Mouse (Mus musculus): ENCODE measurements around the gene AC124108.1. TPM values are rescaled to one million over a fixed set of nuclear protein-coding genes. Genes with fewer than 3 reads are reported as not detected.

Gene AC124108.1
- polyA plus RNA-seq, 1 experiment from 2014 or later = 1.1 TPM

DNA sequence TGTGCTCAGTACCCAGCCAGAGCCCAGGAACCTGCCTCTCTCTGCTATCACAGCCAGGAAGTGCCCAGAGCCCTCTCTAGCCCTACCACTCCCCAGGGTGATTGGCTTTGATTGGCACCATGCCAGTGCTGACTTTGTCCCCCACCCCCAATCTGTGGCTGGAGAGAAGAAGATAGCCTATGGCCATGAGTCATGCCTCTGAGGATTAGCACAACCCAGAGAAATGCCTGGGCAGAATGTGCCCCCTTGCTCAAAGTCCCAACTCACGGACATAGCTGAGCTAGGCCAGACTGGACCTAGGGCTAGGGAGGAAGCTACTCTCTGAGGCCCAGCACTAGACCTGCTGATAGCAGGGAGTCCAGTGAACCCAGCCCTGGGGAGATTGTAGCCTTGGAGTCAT is 41.1 kb upstream of the AC124108.1 start:
- Histone ChIP-seq H3K27me3 (ENCODE audit: control insufficient read depth, insufficient read depth, low read length) (no peaks in the 10 kb centered on the region), H3K4me2 (ENCODE audit: low read depth, severe bottlenecking) (no peak overlapping the region), H3K4me1 (ENCODE audit: control insufficient read depth, insufficient read depth, low read length) (peaks cover 4% of the 10 kb centered on the region; the same call in 1 of the 2 replicates), H3K4me3 (ENCODE audit: low read depth, low read length) (no peak overlapping the region), H3K36me3 (ENCODE audit: control insufficient read depth, insufficient read depth, low read length) (no peaks in the 10 kb centered on the region), H3K27ac (replicated peaks; ENCODE audit: low read depth, low read length) (no peak overlapping the region), H3K9ac (ENCODE audit: low read length) (no peak overlapping the region), H3K9me3 (ENCODE audit: control insufficient read depth, low read length) (no peaks in the 10 kb centered on the region)
- WGBS = 69% methylated on average over 1 of the region's 1 CpGs
- DNase-seq (ENCODE audit: low spot score) (no peak), ATAC-seq (ENCODE audit: insufficient number of reproducible peaks, low FRiP score, low TSS enrichment, low read depth) (no peak)

- WGBS = 71% methylated on average over 15 of the region's 15 CpGs
- Histone ChIP-seq H3K27ac (replicated peaks; ENCODE audit: low read depth, low read length) (no peak overlapping the region), H3K4me3 (ENCODE audit: low read depth, low read length) (no peak overlapping the region), H3K9me3 (ENCODE audit: control insufficient read depth, low read length) (no peaks in the 10 kb centered on the region), H3K9ac (ENCODE audit: low read length) (no peak overlapping the region), H3K4me1 (ENCODE audit: control insufficient read depth, insufficient read depth, low read length) (peaks cover 4% of the 10 kb centered on the region; the same call in 1 of the 2 replicates), H3K36me3 (ENCODE audit: control insufficient read depth, insufficient read depth, low read length) (no peaks in the 10 kb centered on the region), H3K27me3 (ENCODE audit: control insufficient read depth, insufficient read depth, low read length) (no peaks in the 10 kb centered on the region), H3K4me2 (ENCODE audit: low read depth, severe bottlenecking) (no peak overlapping the region)
- no peak for ATAC-seq (ENCODE audit: insufficient number of reproducible peaks, low FRiP score, low TSS enrichment, low read depth)
- DNase-seq (ENCODE audit: low spot score) = no peak
Observed at GRCm38 (mm10) chr1:132150817-132151601, 40.2 kb upstream of the AC124108.1 start.

DNA sequence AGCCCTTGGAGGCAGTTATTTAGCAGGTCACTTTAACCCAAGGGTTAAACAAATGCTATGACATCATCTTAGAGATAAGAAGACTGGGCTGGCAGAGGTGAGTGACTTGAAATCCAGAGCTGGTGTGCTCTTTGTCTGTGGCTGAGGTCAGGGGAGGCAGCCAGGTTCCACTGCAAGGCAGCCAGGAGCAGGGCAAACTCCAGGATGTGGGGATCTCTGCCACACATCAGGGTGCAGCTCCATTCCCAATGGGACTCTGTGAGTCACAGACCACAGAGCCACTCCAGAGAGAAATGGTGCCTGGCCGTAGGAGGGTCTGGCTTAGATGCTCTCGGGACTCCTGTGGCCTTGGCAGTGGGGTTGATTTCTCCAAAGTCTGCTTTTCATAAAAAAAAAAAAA is 39.3 kb upstream of the AC124108.1 start:
- WGBS = 48% methylated on average over 2 of the region's 2 CpGs

GRCm38 (mm10) chr1:132153086-132153690 is 38.1 kb upstream of the AC124108.1 start:
- Histone ChIP-seq H3K4me2 (ENCODE audit: low read depth, severe bottlenecking) (no peak overlapping the region), H3K4me3 (ENCODE audit: low read depth, low read length) (no peak overlapping the region)
- 32% methylated on average over 15 of the region's 15 CpGs for WGBS

More for the DNA sequence above, 39.3 kb upstream of the AC124108.1 start:
- no peak overlapping the region for H3K4me2 ChIP-seq (ENCODE audit: low read depth, severe bottlenecking)
- no peaks in the 10 kb centered on the region for H3K9me3 ChIP-seq (ENCODE audit: control insufficient read depth, low read length)
- no peak overlapping the region for H3K9ac ChIP-seq (ENCODE audit: low read length)
- H3K27me3 ChIP-seq (ENCODE audit: control insufficient read depth, insufficient read depth, low read length) = no peaks in the 10 kb centered on the region
- ATAC-seq (ENCODE audit: insufficient number of reproducible peaks, low FRiP score, low TSS enrichment, low read depth) = no peak
- H3K36me3 ChIP-seq (ENCODE audit: control insufficient read depth, insufficient read depth, low read length) = no peaks in the 10 kb centered on the region
- no peak overlapping the region for H3K27ac ChIP-seq (replicated peaks; ENCODE audit: low read depth, low read length)
- no peak overlapping the region for H3K4me3 ChIP-seq (ENCODE audit: low read depth, low read length)
- no peak for DNase-seq (ENCODE audit: low spot score)
- H3K4me1 ChIP-seq (ENCODE audit: control insufficient read depth, insufficient read depth, low read length) = peaks cover 4% of the 10 kb centered on the region; the same call in 1 of the 2 replicates

GRCm38 (mm10) chr1:132153691-132154090 is 37.6 kb upstream of the AC124108.1 start:
- Histone ChIP-seq H3K4me2 (ENCODE audit: low read depth, severe bottlenecking) (no peak overlapping the region), H3K36me3 (ENCODE audit: control insufficient read depth, insufficient read depth, low read length) (no peaks in the 10 kb centered on the region), H3K9me3 (ENCODE audit: control insufficient read depth, low read length) (no peaks in the 10 kb centered on the region), H3K27me3 (ENCODE audit: control insufficient read depth, insufficient read depth, low read length) (0 out of 2 replicates have a peak, but pooled peaks cover 5% of the 10 kb centered on the region), H3K4me3 (ENCODE audit: low read depth, low read length) (no peak overlapping the region), H3K4me1 (ENCODE audit: control insufficient read depth, insufficient read depth, low read length) (peaks cover 11% of the 10 kb centered on the region), H3K27ac (replicated peaks; ENCODE audit: low read depth, low read length) (no peak overlapping the region), H3K9ac (ENCODE audit: low read length) (0 out of 2 replicates have a peak overlapping the region, but pooled peaks have one; percentile 37)
- DNase-seq (ENCODE audit: low spot score) = no peak
- 18% methylated on average over 8 of the region's 8 CpGs for WGBS
- no peak for ATAC-seq (ENCODE audit: insufficient number of reproducible peaks, low FRiP score, low TSS enrichment, low read depth)

More at GRCm38 (mm10) chr1:132153086-132153690, 38.1 kb upstream of the AC124108.1 start:
- ATAC-seq (ENCODE audit: insufficient number of reproducible peaks, low FRiP score, low TSS enrichment, low read depth) (no peak), DNase-seq (ENCODE audit: low spot score) (no peak)
- Histone ChIP-seq H3K27ac (replicated peaks; ENCODE audit: low read depth, low read length) (no peak overlapping the region), H3K9me3 (ENCODE audit: control insufficient read depth, low read length) (no peaks in the 10 kb centered on the region), H3K27me3 (ENCODE audit: control insufficient read depth, insufficient read depth, low read length) (0 out of 2 replicates have a peak, but pooled peaks cover 5% of the 10 kb centered on the region), H3K4me1 (ENCODE audit: control insufficient read depth, insufficient read depth, low read length) (peaks cover 11% of the 10 kb centered on the region), H3K36me3 (ENCODE audit: control insufficient read depth, insufficient read depth, low read length) (no peaks in the 10 kb centered on the region), H3K9ac (ENCODE audit: low read length) (0 out of 2 replicates have a peak overlapping the region, but pooled peaks have one; percentile 37)

DNA sequence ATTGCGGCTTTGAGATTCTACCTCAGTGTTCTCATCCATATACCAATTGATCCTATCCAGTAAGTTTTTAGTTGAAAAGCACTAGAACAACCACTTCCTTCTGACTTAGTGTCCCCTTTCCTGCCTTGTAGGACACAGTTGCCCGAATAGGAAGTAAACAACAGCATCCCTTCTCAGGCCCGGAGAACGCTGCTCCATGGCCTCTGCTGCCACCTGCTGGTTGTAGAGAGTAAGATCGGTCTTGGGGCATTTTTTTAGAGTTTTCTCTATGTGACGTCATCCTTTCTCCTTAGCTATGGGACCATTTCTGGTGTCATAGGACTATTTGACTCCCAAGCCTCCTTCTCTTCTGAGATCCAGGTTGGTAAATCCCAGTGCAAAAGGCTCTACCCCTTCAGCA is 35.5 kb upstream of the AC124108.1 start:
- Histone ChIP-seq H3K4me1 (ENCODE audit: control insufficient read depth, insufficient read depth, low read length) (peaks cover 14% of the 10 kb centered on the region), H3K36me3 (ENCODE audit: control insufficient read depth, insufficient read depth, low read length) (no peaks in the 10 kb centered on the region), H3K27me3 (ENCODE audit: control insufficient read depth, insufficient read depth, low read length) (peaks cover 7% of the 10 kb centered on the region; the same call in 1 of the 2 replicates), H3K27ac (replicated peaks; ENCODE audit: low read depth, low read length) (no peak overlapping the region), H3K4me2 (ENCODE audit: low read depth, severe bottlenecking) (no peak overlapping the region), H3K4me3 (ENCODE audit: low read depth, low read length) (no peak overlapping the region), H3K9me3 (ENCODE audit: control insufficient read depth, low read length) (no peaks in the 10 kb centered on the region), H3K9ac (ENCODE audit: low read length) (no peak overlapping the region)
- WGBS = 14% methylated on average over 6 of the region's 6 CpGs
- DNase-seq (ENCODE audit: low spot score) (peak; percentile 90), ATAC-seq (ENCODE audit: insufficient number of reproducible peaks, low FRiP score, low TSS enrichment, low read depth) (no peak)

GRCm38 (mm10) chr1:132157016-132157781 is 34.1 kb upstream of the AC124108.1 start:
- Histone ChIP-seq H3K27me3 (ENCODE audit: control insufficient read depth, insufficient read depth, low read length) (peaks cover 7% of the 10 kb centered on the region; the same call in 1 of the 2 replicates), H3K9ac (ENCODE audit: low read length) (no peak overlapping the region), H3K9me3 (ENCODE audit: control insufficient read depth, low read length) (no peaks in the 10 kb centered on the region), H3K27ac (replicated peaks; ENCODE audit: low read depth, low read length) (no peak overlapping the region), H3K4me1 (ENCODE audit: control insufficient read depth, insufficient read depth, low read length) (peaks cover 14% of the 10 kb centered on the region), H3K4me2 (ENCODE audit: low read depth, severe bottlenecking) (peak overlapping the region; percentile 24; the same call in 1 of the 2 replicates), H3K4me3 (ENCODE audit: low read depth, low read length) (0 out of 2 replicates have a peak overlapping the region, but pooled peaks have one; percentile 6), H3K36me3 (ENCODE audit: control insufficient read depth, insufficient read depth, low read length) (no peaks in the 10 kb centered on the region)
- WGBS = 20% methylated on average over 14 of the region's 14 CpGs
- DNase-seq (ENCODE audit: low spot score) (peak; percentile 96), ATAC-seq (ENCODE audit: insufficient number of reproducible peaks, low FRiP score, low TSS enrichment, low read depth) (peak; percentile 40; the same call in 1 of the 2 replicates)

DNA sequence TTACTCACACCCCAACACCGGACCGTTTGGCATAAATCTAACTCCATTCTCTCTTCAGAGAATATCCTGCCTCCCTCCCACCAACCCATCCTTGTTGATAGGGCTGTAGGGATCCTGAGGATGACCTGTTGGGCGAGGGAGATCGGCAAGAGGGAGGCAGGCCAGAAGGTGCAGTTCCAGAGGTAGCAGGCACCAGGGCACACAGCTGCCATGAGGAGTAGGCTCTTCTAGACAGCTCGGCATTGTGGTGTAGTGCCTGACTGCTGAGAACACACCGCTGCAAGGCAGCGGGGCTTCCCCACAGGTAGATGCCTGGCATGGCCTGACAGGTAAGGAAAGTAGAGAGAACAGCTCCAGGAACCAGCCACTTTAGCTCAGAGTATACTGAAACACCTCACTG is 33.4 kb upstream of the AC124108.1 start:
- Histone ChIP-seq H3K4me2 (ENCODE audit: low read depth, severe bottlenecking) (peak overlapping the region; percentile 24; the same call in 1 of the 2 replicates), H3K9ac (ENCODE audit: low read length) (no peak overlapping the region), H3K9me3 (ENCODE audit: control insufficient read depth, low read length) (no peaks in the 10 kb centered on the region), H3K36me3 (ENCODE audit: control insufficient read depth, insufficient read depth, low read length) (no peaks in the 10 kb centered on the region), H3K4me1 (ENCODE audit: control insufficient read depth, insufficient read depth, low read length) (peaks cover 14% of the 10 kb centered on the region), H3K27me3 (ENCODE audit: control insufficient read depth, insufficient read depth, low read length) (peaks cover 7% of the 10 kb centered on the region; the same call in 1 of the 2 replicates), H3K4me3 (ENCODE audit: low read depth, low read length) (0 out of 2 replicates have a peak overlapping the region, but pooled peaks have one; percentile 6), H3K27ac (replicated peaks; ENCODE audit: low read depth, low read length) (no peak overlapping the region)
- no peak for DNase-seq (ENCODE audit: low spot score)
- ATAC-seq (ENCODE audit: insufficient number of reproducible peaks, low FRiP score, low TSS enrichment, low read depth) = 0 out of 2 replicates have a peak, but pooled peaks have one; percentile 22
- 11% methylated on average over 7 of the region's 7 CpGs for WGBS

Measured in limb, embryonic 11.5 days (tissue).